Mouse (Mus musculus) heart, postnatal 0 days (tissue): Measurements from ENCODE around the gene Ppif. TPM values are rescaled to one million over a fixed set of nuclear protein-coding genes. Genes with fewer than 3 reads are reported as not detected.
A peak's percentile ranks its signal among the peaks of the same experiment; 100 is the strongest.

Source experiments
- ATAC-seq: fragments of 200-750 bp; cut with Nextera tagmentation; 2 replicates; pipeline ENCODE4 v1.8.0; 2017; ENCODE audit warnings: low read depth, moderate number of reproducible peaks, moderate library complexity; ENCODE audit not compliant: insufficient read depth
- DNase-seq: peaks from one replicate; pipeline ENCODE4 v3.0.0-alpha.2; 2016; ENCODE audit warnings: low spot score
- H3K27ac ChIP-seq: fragments of 300-500 bp; sonication (generic); 2 replicates; pipeline ENCODE4 v1.5.1; 2014; ENCODE audit warnings: low read depth, mild to moderate bottlenecking
- H3K27me3 ChIP-seq: fragments of 300-500 bp; sonication (generic); 2 replicates; pipeline ENCODE4 v1.6.1; 2014; ENCODE audit warnings: low read length, mixed read lengths; ENCODE audit not compliant: control insufficient read depth, insufficient read depth
- H3K36me3 ChIP-seq: fragments of 300-500 bp; sonication (generic); replicated peaks from 2 replicates; pipeline ENCODE4 v1.6.1; 2014; ENCODE audit warnings: low read length, mixed read lengths; ENCODE audit not compliant: control insufficient read depth, insufficient read depth
- H3K4me1 ChIP-seq: fragments of 300-500 bp; sonication (generic); 2 replicates; pipeline ENCODE4 v1.6.1; 2014; ENCODE audit warnings: antibody characterized with exemption; ENCODE audit not compliant: control insufficient read depth, insufficient read depth
- H3K4me2 ChIP-seq: fragments of 300-500 bp; sonication (generic); 2 replicates; pipeline ENCODE4 v1.6.1; 2014; ENCODE audit warnings: low read depth, mild to moderate bottlenecking, low read length, moderate library complexity
- H3K4me3 ChIP-seq: fragments of 300-500 bp; sonication (generic); 2 replicates; pipeline ENCODE4 v1.5.1; 2014; ENCODE audit warnings: low read depth, low read length
- H3K9ac ChIP-seq: fragments of 300-500 bp; sonication (generic); replicated peaks from 2 replicates; pipeline ENCODE4 v1.6.1; 2014; ENCODE audit warnings: low read depth, low read length, mixed read lengths
- H3K9me3 ChIP-seq: fragments of 300-500 bp; sonication (generic); replicated peaks from 2 replicates; pipeline ENCODE4 v1.6.1; 2016; ENCODE audit warnings: low read length; ENCODE audit not compliant: control insufficient read depth
- CTCF ChIP-seq: IDR thresholded peaks from 2 replicates; pipeline ENCODE4 v1.5.1; 2016; ENCODE audit warnings: antibody characterized with exemption, control low read depth, low read depth
- EP300 ChIP-seq: IDR thresholded peaks from 2 replicates; pipeline ENCODE4 v1.6.1; 2016; ENCODE audit warnings: antibody characterized with exemption, low read depth
- WGBS: fragments of 180-500 bp; shearing (Covaris S2); extraction: QIAGEN DNeasy Blood & Tissue Kit; methylation state at CpG from one replicate; pipeline ENCODE4 v1.1.7; 2014; 5-methylcytosine and 5-hydroxymethylcytosine counted together
- polyA plus RNA-seq: library from polyadenylated mRNA; unstranded; fragments of >200 nt; fragmentation: Nextera tagmentation; extraction: Ambion mirVana; gene quantifications from 2 replicates; pipeline ENCODE4 v1.2.1, GENCODE M21; 2015
- total RNA-seq: library from RNA; depleted of rRNA; stranded (reverse); fragments of >200 nt; gene quantifications from 2 replicates; pipeline ENCODE4 v1.2.3, GENCODE M21; 2014; ENCODE audit warnings: low replicate concordance

Ppif gene
- total and polyA plus RNA-seq, 2 experiments from 2014 or later, result 140 to 205 TPM

- WGBS, result 86% methylated on average over 14 of the region's 14 CpGs
- no peak for DNase-seq
- Histone ChIP-seq H3K4me3 (no peak overlapping the region), H3K36me3 (peaks cover 100% of the 10 kb centered on the region), H3K27me3 (no peaks in the 10 kb centered on the region), H3K27ac (no peak overlapping the region), H3K9ac (no peak overlapping the region), H3K4me2 (no peak overlapping the region), H3K9me3 (no peaks in the 10 kb centered on the region), H3K4me1 (no peaks in the 10 kb centered on the region)
- TF ChIP-seq EP300, result no peak
- no peak for TF ChIP-seq CTCF
- ATAC-seq, result no peak
These were observed 39.4 kb upstream of the Ppif start for GRCm38 (mm10) chr14:25654401-25655197.

GRCm38 (mm10) chr14:25660661-25661060 is 33.3 kb upstream of the Ppif start:
- TF ChIP-seq CTCF, result peak; percentile 66
- no peak for TF ChIP-seq EP300
- Histone ChIP-seq H3K4me2 (no peak overlapping the region), H3K27ac (no peak overlapping the region), H3K27me3 (no peaks in the 10 kb centered on the region), H3K9me3 (no peaks in the 10 kb centered on the region), H3K36me3 (peaks cover 90% of the 10 kb centered on the region), H3K4me1 (peaks cover 12% of the 10 kb centered on the region; the same call in 1 of the 2 replicates), H3K9ac (no peak overlapping the region), H3K4me3 (no peak overlapping the region)
- ATAC-seq (peak; percentile 82), DNase-seq (peak; percentile 66)
- WGBS, result 46% methylated on average over 11 of the region's 11 CpGs

GRCm38 (mm10) chr14:25661185-25661920 is 32.6 kb upstream of the Ppif start:
- ATAC-seq, result no peak
- Histone ChIP-seq H3K4me2 (no peak overlapping the region), H3K4me1 (peaks cover 12% of the 10 kb centered on the region; the same call in 1 of the 2 replicates), H3K36me3 (peaks cover 88% of the 10 kb centered on the region), H3K27ac (no peak overlapping the region), H3K9ac (no peak overlapping the region), H3K27me3 (no peaks in the 10 kb centered on the region), H3K4me3 (no peak overlapping the region), H3K9me3 (no peaks in the 10 kb centered on the region)
- DNase-seq, result no peak
- WGBS, result 82% methylated on average over 17 of the region's 17 CpGs
- no peak for TF ChIP-seq CTCF

- Histone ChIP-seq H3K27me3 (no peaks in the 10 kb centered on the region), H3K9me3 (no peaks in the 10 kb centered on the region), H3K27ac (peak overlapping the region; percentile 56), H3K4me3 (no peak overlapping the region), H3K9ac (no peak overlapping the region), H3K4me2 (no peak overlapping the region), H3K36me3 (peaks cover 63% of the 10 kb centered on the region), H3K4me1 (peaks cover 12% of the 10 kb centered on the region; the same call in 1 of the 2 replicates)
- WGBS, result 68% methylated on average over 7 of the region's 7 CpGs
- TF ChIP-seq CTCF (no peak), EP300 (no peak)
- ATAC-seq (no peak), DNase-seq (no peak)
These were observed 30.2 kb upstream of the Ppif start for GRCm38 (mm10) chr14:25663649-25664309.

GRCm38 (mm10) chr14:25664310-25664695 is 29.7 kb upstream of the Ppif start:
- WGBS, result 55% methylated on average over 7 of the region's 7 CpGs
- TF ChIP-seq CTCF, result no peak
- TF ChIP-seq EP300, result no peak
- no peak overlapping the region for H3K4me2 ChIP-seq
- ATAC-seq (no peak), DNase-seq (no peak)
- H3K27me3 ChIP-seq, result no peaks in the 10 kb centered on the region
- peaks cover 12% of the 10 kb centered on the region; the same call in 1 of the 2 replicates for H3K4me1 ChIP-seq
- H3K27ac ChIP-seq, result peak overlapping the region; percentile 56; the same call in 1 of the 2 replicates
- 0 out of 2 replicates have a peak overlapping the region, but pooled peaks have one; percentile 1 for H3K9ac ChIP-seq
- no peaks in the 10 kb centered on the region for H3K9me3 ChIP-seq
- H3K4me3 ChIP-seq, result no peak overlapping the region
- peaks cover 58% of the 10 kb centered on the region for H3K36me3 ChIP-seq
